Mouse (Mus musculus) E14TG2a.4 (cell line): ENCODE data around the gene Atp5s.

Experiments used
- H3K27me3 ChIP-seq: 2 replicates; pipeline ENCODE4 v1.6.1; 2014; ENCODE audit warnings: low read length, control low read depth; ENCODE audit not compliant: insufficient read depth
- H3K36me3 ChIP-seq: 2 replicates; pipeline ENCODE4 v1.6.1; 2014; ENCODE audit warnings: low read length, control low read depth; ENCODE audit not compliant: insufficient read depth
- H3K4me1 ChIP-seq: replicated peaks from 2 replicates; pipeline ENCODE4 v1.6.1; 2014; ENCODE audit warnings: low read depth, low read length, control low read depth
- H3K4me3 ChIP-seq: replicated peaks from 2 replicates; pipeline ENCODE4 v1.5.1; 2014; ENCODE audit warnings: mild to moderate bottlenecking, low read length
- H3K9me3 ChIP-seq: 2 replicates; pipeline ENCODE4 v1.6.1; 2014; ENCODE audit warnings: low read length, control low read depth
- CTCF ChIP-seq: conservative IDR thresholded peaks from 2 replicates; pipeline ENCODE4 v1.5.1; 2014; ENCODE audit warnings: low read length
- NANOG ChIP-seq: IDR thresholded peaks from 2 replicates; pipeline ENCODE4 v1.6.1; 2014; ENCODE audit warnings: borderline replicate concordance, low read length, mixed read lengths
- POU5F1 ChIP-seq: IDR thresholded peaks from 2 replicates; pipeline ENCODE4 v1.6.1; 2014; ENCODE audit warnings: low read length, borderline replicate concordance

Atp5s gene

DNA sequence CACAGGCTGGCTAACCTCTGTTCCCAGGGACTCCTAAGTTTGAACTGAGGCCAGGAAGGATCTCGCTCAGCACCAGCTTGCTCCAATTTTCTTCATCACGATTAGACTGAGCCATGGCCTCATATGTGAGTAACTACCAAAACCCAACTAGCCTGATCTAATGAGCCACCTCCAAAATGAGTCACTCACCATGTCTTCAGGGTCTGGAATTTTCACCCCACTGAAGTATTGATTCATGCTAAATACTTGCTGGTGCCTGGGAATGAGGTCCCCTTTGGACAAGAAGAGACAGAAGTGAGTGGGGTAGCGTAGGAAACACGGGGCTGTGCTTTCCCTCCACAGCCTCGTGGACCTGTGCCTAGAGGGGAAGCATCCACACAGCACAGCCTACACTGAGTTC, 29.2 kb downstream of the Atp5s start:
- Histone ChIP-seq H3K27me3 (0 out of 2 replicates have a peak, but pooled peaks cover 4% of the 10 kb centered on the region), H3K4me3 (no peak overlapping the region), H3K36me3 (no peaks in the 10 kb centered on the region), H3K9me3 (no peaks in the 10 kb centered on the region), H3K4me1 (peaks cover 28% of the 10 kb centered on the region)
- TF ChIP-seq NANOG: no peak
- TF ChIP-seq POU5F1: no peak
- no peak for TF ChIP-seq CTCF

- Histone ChIP-seq H3K36me3 (no peaks in the 10 kb centered on the region), H3K27me3 (0 out of 2 replicates have a peak, but pooled peaks cover 4% of the 10 kb centered on the region), H3K4me1 (peaks cover 37% of the 10 kb centered on the region)
Measured at GRCm38 (mm10) chr12:69756015-69756414, 31.3 kb downstream of the Atp5s start.

GRCm38 (mm10) chr12:69757418-69758141, 32.8 kb downstream of the Atp5s start:
- Histone ChIP-seq H3K4me3 (peak overlapping the region; percentile 49), H3K36me3 (no peaks in the 10 kb centered on the region), H3K27me3 (0 out of 2 replicates have a peak, but pooled peaks cover 5% of the 10 kb centered on the region), H3K4me1 (peaks cover 23% of the 10 kb centered on the region), H3K9me3 (no peaks in the 10 kb centered on the region)
- TF ChIP-seq CTCF (0 out of 2 replicates have a peak, but pooled peaks have one; percentile 7), NANOG (no peak), POU5F1 (no peak)

More at GRCm38 (mm10) chr12:69756015-69756414, 31.3 kb downstream of the Atp5s start:
- H3K4me3 ChIP-seq: no peak overlapping the region
- H3K9me3 ChIP-seq: no peaks in the 10 kb centered on the region
- TF ChIP-seq POU5F1: no peak
- TF ChIP-seq NANOG: no peak
- no peak for TF ChIP-seq CTCF

- H3K36me3 ChIP-seq: no peaks in the 10 kb centered on the region
- peaks cover 23% of the 10 kb centered on the region for H3K4me1 ChIP-seq
- no peak for TF ChIP-seq CTCF
- TF ChIP-seq POU5F1: no peak
- TF ChIP-seq NANOG: no peak
- H3K4me3 ChIP-seq: 0 out of 2 replicates have a peak overlapping the region, but pooled peaks have one; percentile 13
- 0 out of 2 replicates have a peak, but pooled peaks cover 7% of the 10 kb centered on the region for H3K27me3 ChIP-seq
- H3K9me3 ChIP-seq: no peaks in the 10 kb centered on the region
Measured at GRCm38 (mm10) chr12:69758221-69759185, 33.8 kb downstream of the Atp5s start.

DNA sequence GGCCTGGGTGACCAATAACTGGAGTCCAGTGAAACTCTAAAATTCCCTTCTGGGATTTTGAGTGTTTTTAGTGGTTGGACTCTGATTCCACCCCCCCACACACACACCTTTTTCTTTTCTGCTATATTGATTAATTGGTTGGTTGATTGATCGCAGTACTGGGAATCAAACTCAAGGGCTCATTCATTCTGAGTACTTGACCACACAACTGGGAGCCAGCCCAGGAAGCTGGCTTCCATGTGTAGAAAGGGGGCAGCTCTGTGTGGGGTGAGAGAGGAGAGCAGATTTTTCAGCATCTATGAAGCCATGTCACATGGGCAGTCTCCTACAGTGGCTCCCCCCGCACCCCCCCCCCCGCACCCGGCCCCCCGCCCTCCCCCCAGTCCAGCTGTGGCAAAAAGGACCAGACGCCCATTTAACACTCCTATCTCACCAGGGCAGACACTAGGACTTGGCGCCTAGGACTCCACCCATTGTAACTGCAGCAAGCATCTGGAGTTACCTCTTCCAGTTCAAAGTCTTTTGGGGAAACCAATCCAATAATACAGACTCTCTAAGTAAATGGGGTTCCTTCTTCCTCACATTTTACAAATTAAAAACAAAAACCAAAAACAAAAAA, 34.6 kb downstream of the Atp5s start:
- Histone ChIP-seq H3K4me1 (peaks cover 23% of the 10 kb centered on the region), H3K4me3 (no peak overlapping the region), H3K36me3 (no peaks in the 10 kb centered on the region), H3K27me3 (0 out of 2 replicates have a peak, but pooled peaks cover 7% of the 10 kb centered on the region), H3K9me3 (no peaks in the 10 kb centered on the region)
- TF ChIP-seq POU5F1 (no peak), NANOG (no peak), CTCF (no peak)

DNA sequence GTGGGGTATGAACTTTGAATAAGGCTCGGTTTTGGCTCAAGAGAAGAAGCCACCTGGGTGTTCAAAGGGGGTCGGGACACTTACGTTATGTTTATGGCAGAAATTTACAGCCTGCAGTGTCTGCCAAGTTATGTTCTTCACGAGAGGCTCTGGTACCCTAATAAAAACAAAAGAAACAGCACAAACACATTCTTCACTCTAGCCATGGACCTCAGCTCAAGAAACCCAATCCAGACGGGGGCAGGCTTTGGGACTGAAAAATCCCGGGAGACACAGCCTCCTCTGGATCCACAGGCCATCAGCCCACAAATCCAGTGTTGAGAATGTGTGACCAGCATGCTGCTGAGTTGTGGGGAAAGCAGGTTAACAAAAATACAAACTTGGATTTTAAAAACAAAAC, 35.3 kb downstream of the Atp5s start:
- Histone ChIP-seq H3K36me3 (no peaks in the 10 kb centered on the region), H3K9me3 (no peaks in the 10 kb centered on the region), H3K27me3 (0 out of 2 replicates have a peak, but pooled peaks cover 7% of the 10 kb centered on the region), H3K4me3 (no peak overlapping the region), H3K4me1 (peaks cover 23% of the 10 kb centered on the region)
- TF ChIP-seq CTCF: no peak
- no peak for TF ChIP-seq POU5F1
- TF ChIP-seq NANOG: no peak

- Histone ChIP-seq H3K36me3 (no peaks in the 10 kb centered on the region), H3K27me3 (0 out of 2 replicates have a peak, but pooled peaks cover 7% of the 10 kb centered on the region), H3K4me1 (peaks cover 23% of the 10 kb centered on the region), H3K9me3 (no peaks in the 10 kb centered on the region), H3K4me3 (no peak overlapping the region)
- TF ChIP-seq POU5F1 (no peak), NANOG (no peak), CTCF (no peak)
Measured at GRCm38 (mm10) chr12:69760743-69761406, 36.1 kb downstream of the Atp5s start.

GRCm38 (mm10) chr12:69761603-69762002, 36.9 kb downstream of the Atp5s start:
- Histone ChIP-seq H3K4me1 (peaks cover 23% of the 10 kb centered on the region), H3K36me3 (no peaks in the 10 kb centered on the region), H3K4me3 (no peak overlapping the region), H3K9me3 (no peaks in the 10 kb centered on the region), H3K27me3 (peaks cover 3% of the 10 kb centered on the region; the same call in 1 of the 2 replicates)
- TF ChIP-seq CTCF: no peak
- no peak for TF ChIP-seq NANOG
- TF ChIP-seq POU5F1: no peak
